Mouse (Mus musculus) small intestine, adult 2 months (tissue): ENCODE results near the gene Fam227b.

ENCODE experiments used
- CTCF ChIP-seq: fragments of 200-500 bp; IDR thresholded peaks from 2 replicates; pipeline ENCODE4 v1.5.1; 2012; ENCODE audit warnings: low read depth, mild to moderate bottlenecking, control low read depth, inconsistent platforms, low read length, moderate library complexity, mixed read lengths; ENCODE audit not compliant: insufficient replicate concordance, insufficient read length; ENCODE audit errors: extremely low read depth
- POLR2A ChIP-seq: fragments of 200-500 bp; IDR thresholded peaks from 2 replicates; pipeline ENCODE4 v1.6.1; 2012; ENCODE audit warnings: low read depth, mild to moderate bottlenecking, control low read depth, inconsistent platforms, low read length, moderate library complexity

- TF ChIP-seq CTCF (no peak), POLR2A (no peak)
These were observed 78.1 kb downstream of the Fam227b start for GRCm38 (mm10) chr2:126073744-126074143.
